Mouse (Mus musculus) liver, postnatal 0 days (tissue): Measurements from ENCODE around the gene Arid2.
"Not testable (repeated sequence)": the region's sequence is repeated elsewhere in the genome, so short reads cannot be mapped to it uniquely, and the experiment has no call there.

Source experiments
- CTCF ChIP-seq: sonication (generic); IDR thresholded peaks from 2 replicates; pipeline ENCODE4 v1.5.1; 2016; ENCODE audit warnings: antibody characterized with exemption, low read depth
- EP300 ChIP-seq: IDR thresholded peaks from 2 replicates; pipeline ENCODE4 v1.6.1; 2016; ENCODE audit warnings: antibody characterized with exemption, low read depth, mild to moderate bottlenecking

- TF ChIP-seq CTCF, EP300: not testable (repeated sequence)
Measured at GRCm38 (mm10) chr15:96328722-96329121, 41.4 kb downstream of the Arid2 start.
